Mouse (Mus musculus): ENCODE measurements around the gene Zdhhc16. TPM values are rescaled to one million over a fixed set of nuclear protein-coding genes. Genes with fewer than 3 reads are reported as not detected.

The Zdhhc16 gene
- 88.1 and 96.2 TPM in 2 replicates for polyA plus RNA-seq (2015; fragmentation: Nextera tagmentation; extraction: Ambion mirVana)

DNA sequence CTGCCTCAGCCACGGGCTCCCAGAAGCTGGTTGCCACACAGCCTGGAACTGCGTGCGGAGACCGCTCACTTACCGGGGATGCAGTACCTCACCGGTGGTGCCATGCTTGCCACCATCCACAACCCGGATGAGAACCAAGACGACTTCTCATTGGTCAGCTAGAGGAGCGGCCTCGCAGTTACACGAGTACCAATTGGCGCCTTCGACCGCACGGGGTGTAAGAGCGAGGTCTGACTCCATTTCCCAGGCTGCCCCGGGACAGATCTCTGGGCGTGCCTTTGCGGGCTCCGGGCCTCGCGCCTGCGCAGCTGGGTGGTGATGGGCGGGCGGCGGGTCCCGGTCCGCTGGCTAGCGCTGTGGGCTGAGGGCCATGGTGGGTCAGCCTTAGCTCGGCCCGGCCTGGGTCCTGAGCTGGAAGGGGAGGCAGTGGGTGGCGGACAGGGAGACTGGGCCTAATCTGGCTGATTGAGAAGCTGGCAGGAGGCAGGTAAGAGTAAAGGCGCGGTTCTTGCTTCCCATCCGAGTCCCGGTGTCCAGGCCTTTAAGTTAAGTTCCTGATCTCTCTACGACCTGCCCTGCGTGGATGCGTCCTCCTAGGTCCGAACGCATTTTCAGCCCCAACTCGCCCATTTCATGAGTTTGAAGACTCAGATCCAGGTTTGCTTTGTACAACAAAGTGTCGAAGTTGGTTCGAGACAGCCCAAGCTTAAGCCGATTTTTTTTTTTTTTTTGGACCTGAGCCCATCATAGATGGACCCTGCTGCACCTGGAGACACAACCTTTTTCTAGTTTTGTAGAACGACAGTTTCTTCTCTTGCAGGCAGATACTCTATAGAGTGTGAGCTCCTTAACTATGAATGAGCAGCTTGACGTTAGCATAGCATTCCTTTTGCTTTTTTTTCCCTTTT, at the start of gene Zdhhc16, which contains the start of gene Exosc1:
Gene Zdhhc16 (plus strand): TSS at position 302 of the 908 bp plus-strand sequence.
Gene Exosc1 (minus strand): TSS at position 245 of the 908 bp plus-strand sequence.
- Histone ChIP-seq H3K4me3 (peak within 1 kb of the TSS; percentile 86), H3K36me3 (peaks cover 25% of the 10 kb centered on the region), H3K9ac (peak within 1 kb of the TSS; percentile 90), H3K27ac (peak within 1 kb of the TSS; percentile 27; the same call in 1 of the 2 replicates), H3K9me3 (no peaks in the 10 kb centered on the region), H3K27me3 (no peaks in the 10 kb centered on the region), H3K4me2 (peak within 1 kb of the TSS; percentile 79), H3K4me1 (peaks cover 19% of the 10 kb centered on the region)
- whole genome bisulfite sequencing, result under 1% methylated on average over 47 of the region's 47 CpGs
- ATAC-seq (ENCODE audit: borderline replicate concordance, extremely low read depth, low FRiP score, low TSS enrichment), result peak; percentile 100

DNA sequence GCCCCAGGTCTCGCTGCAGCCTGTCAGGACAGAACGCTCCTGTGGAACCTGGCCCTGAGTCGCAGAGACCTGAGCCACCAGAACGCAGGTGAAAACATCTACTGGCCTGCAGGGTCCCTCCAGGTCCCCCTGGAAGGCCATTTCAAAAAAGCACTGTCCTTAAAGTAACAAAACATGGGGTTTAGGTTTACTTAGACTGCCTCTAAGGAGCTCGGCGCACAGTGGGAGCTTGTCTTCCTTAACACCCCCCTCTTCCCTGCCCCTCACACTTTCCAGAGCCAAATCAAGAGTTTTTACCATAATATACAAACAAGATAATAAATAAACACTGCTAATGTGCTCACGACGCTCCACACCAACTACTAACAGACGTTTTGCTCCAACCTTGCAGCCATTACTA, 49.4 kb upstream of the Zdhhc16 start:
- no peaks in the 10 kb centered on the region for H3K4me1 ChIP-seq
- WGBS, result 82% methylated on average over 9 of the region's 9 CpGs
- no peak overlapping the region for H3K9ac ChIP-seq
- no peak overlapping the region for H3K4me3 ChIP-seq
- no peaks in the 10 kb centered on the region for H3K27me3 ChIP-seq
- ATAC-seq (ENCODE audit: borderline replicate concordance, extremely low read depth, low FRiP score, low TSS enrichment), result no peak
- H3K4me2 ChIP-seq, result no peak overlapping the region
- peaks cover 37% of the 10 kb centered on the region for H3K36me3 ChIP-seq
- H3K27ac ChIP-seq, result no peak overlapping the region
- H3K9me3 ChIP-seq, result no peaks in the 10 kb centered on the region

DNA sequence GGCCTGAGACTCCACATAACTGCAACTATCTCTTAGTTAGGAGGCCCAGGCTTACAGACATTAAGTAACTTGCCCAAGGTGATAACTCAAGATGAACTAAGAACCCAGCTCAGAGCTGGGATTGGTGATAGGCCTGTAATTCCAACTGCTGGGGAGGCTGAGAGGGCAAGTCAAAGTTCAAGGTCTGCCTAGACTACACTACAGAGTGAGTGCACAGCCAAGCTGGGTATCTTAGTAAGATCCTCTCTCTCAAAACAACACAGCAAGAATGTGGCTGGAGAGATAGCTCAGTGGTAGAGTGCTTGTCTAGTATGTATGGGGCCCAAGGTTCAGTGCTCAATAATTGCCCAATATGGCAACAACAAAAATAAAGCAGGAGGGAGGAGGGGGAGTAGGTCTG, 45.1 kb upstream of the Zdhhc16 start:
- Histone ChIP-seq H3K27ac (no peak overlapping the region), H3K9ac (no peak overlapping the region), H3K4me3 (no peak overlapping the region), H3K4me2 (no peak overlapping the region), H3K4me1 (no peaks in the 10 kb centered on the region), H3K36me3 (peaks cover 48% of the 10 kb centered on the region), H3K27me3 (no peaks in the 10 kb centered on the region), H3K9me3 (no peaks in the 10 kb centered on the region)
- ATAC-seq (ENCODE audit: borderline replicate concordance, extremely low read depth, low FRiP score, low TSS enrichment), result no peak

DNA sequence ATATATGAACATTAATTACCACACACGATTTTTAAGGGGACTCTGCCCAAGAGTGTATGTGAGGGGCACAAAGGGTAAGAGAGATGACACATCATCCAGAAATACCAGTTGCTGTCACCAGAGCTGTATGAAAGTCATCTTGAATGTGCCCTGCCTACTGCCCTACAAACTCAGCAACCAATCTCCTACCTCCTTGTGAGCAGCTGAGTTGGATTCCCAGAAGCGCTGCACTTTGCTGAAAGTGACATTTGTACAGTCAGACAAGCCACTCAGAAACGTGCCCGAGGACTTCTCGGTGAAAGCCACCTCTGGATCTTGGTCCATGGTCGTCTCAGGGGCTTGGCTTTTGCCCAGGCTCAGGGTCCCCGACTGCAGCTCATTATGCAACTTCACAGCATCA, 38.3 kb upstream of the Zdhhc16 start:
- Histone ChIP-seq H3K27ac (no peak overlapping the region), H3K27me3 (no peaks in the 10 kb centered on the region), H3K9ac (peak overlapping the region; percentile 47; the same call in 1 of the 2 replicates), H3K36me3 (peaks cover 7% of the 10 kb centered on the region; the same call in 1 of the 2 replicates), H3K9me3 (no peaks in the 10 kb centered on the region), H3K4me2 (peak overlapping the region; percentile 93), H3K4me3 (peak overlapping the region; percentile 84), H3K4me1 (peaks cover 17% of the 10 kb centered on the region)
- no peak for ATAC-seq (ENCODE audit: borderline replicate concordance, extremely low read depth, low FRiP score, low TSS enrichment)
- 31% methylated on average over 7 of the region's 7 CpGs for WGBS

DNA sequence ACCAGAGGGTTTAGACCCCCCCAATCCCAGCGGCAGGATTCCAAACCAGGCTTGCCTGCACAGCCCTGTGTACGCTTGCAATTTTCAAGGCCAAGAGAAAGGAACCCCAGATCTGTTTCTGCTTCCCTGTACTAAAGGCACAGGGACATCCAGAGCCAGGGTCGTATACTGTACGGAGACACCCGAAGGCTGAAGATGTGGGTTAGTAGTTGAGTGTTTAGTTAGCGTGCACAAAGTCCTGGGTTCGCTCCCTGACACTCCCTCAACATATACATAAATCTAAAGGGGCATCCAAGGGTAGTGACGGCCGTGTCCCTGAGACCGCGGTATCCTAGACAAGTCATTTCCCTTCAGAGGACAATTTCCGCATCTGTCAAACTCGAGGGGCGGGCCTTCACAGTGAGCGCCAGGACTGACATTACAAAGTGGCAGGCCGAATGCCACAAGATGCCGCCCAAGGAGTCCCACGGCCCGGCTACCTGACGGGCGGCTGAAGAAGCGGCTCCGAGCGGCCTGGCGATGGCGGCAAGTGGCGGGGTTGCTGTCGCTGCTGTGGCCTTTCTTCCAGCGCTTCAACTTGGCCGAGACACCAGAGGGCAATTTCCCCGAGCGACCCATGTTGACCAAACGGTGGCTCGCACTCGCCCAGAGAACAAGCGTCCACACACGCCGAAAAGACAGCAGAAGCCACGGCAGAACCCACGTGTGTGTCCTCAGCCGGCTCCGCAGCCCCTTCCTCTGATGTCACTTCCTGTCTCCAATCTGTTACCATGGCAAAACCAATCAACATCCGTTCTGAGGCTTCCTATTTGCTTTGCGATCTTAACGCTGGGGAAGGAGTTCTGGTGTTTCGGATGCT, 37.6 kb upstream of the Zdhhc16 start, which contains the start of gene Rrp12:
Gene Rrp12 (minus strand): TSS at position 714 of the 859 bp plus-strand sequence.
- Histone ChIP-seq H3K9ac (peak within 1 kb of the TSS; percentile 47), H3K9me3 (no peaks in the 10 kb centered on the region), H3K4me2 (peak within 1 kb of the TSS; percentile 93), H3K36me3 (no peaks in the 10 kb centered on the region), H3K4me1 (peaks cover 17% of the 10 kb centered on the region), H3K4me3 (peak within 1 kb of the TSS; percentile 84), H3K27me3 (no peaks in the 10 kb centered on the region), H3K27ac (no peak within 1 kb of the TSS)
- ATAC-seq (ENCODE audit: borderline replicate concordance, extremely low read depth, low FRiP score, low TSS enrichment), result peak; percentile 90; the same call in 1 of the 2 replicates
- WGBS, result 1% methylated on average over 46 of the region's 46 CpGs

DNA sequence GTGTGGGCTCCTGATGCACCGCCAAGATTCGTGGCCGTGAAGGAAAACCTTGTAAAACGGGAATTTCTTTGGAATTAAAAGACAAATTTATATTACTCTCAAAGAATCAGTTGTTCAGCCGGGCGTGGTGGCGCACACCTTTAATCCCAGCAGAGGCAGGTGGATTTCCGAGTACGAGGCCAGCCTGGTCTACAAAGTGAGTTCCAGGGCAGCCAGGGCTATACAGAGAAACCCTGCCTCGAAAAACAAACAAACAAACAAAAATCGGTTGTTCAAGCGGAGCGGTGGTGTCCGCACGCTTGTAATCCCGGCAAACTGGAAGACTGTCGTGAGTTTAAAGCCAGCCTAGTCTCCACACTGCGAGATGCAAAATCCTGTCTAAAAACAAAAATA, 37.0 kb upstream of the Zdhhc16 start:
- Histone ChIP-seq H3K9ac (peak overlapping the region; percentile 47), H3K27ac (no peak overlapping the region), H3K4me2 (peak overlapping the region; percentile 93), H3K4me1 (peaks cover 17% of the 10 kb centered on the region), H3K27me3 (no peaks in the 10 kb centered on the region), H3K36me3 (no peaks in the 10 kb centered on the region), H3K9me3 (no peaks in the 10 kb centered on the region), H3K4me3 (peak overlapping the region; percentile 84)
- ATAC-seq (ENCODE audit: borderline replicate concordance, extremely low read depth, low FRiP score, low TSS enrichment), result no peak
- WGBS, result 16% methylated on average over 18 of the region's 18 CpGs

DNA sequence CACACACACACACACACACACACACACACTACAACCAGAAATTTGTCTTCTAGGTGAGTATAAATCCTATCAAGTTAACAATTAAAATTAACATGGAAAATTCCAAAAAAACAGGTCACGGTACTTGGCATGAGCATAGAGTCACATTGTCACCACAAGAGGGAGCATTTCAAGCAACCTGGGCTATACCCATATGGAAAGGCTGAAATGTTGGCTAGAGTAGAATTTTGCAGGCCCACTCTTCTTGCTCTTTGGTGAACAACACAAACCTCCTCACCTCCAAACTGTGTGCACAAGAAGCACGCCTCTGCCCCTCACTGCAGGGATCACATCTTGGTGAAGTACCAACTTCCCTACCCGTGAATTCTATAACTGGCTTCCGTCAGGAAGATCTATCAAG, 34.4 kb upstream of the Zdhhc16 start:
- ATAC-seq (ENCODE audit: borderline replicate concordance, extremely low read depth, low FRiP score, low TSS enrichment), result no peak
- Histone ChIP-seq H3K4me3 (no peak overlapping the region), H3K27ac (no peak overlapping the region), H3K4me2 (no peak overlapping the region), H3K4me1 (peaks cover 20% of the 10 kb centered on the region), H3K9me3 (no peaks in the 10 kb centered on the region), H3K27me3 (no peaks in the 10 kb centered on the region), H3K36me3 (no peaks in the 10 kb centered on the region), H3K9ac (no peak overlapping the region)
- WGBS, result 45% methylated on average over 4 of the region's 4 CpGs

DNA sequence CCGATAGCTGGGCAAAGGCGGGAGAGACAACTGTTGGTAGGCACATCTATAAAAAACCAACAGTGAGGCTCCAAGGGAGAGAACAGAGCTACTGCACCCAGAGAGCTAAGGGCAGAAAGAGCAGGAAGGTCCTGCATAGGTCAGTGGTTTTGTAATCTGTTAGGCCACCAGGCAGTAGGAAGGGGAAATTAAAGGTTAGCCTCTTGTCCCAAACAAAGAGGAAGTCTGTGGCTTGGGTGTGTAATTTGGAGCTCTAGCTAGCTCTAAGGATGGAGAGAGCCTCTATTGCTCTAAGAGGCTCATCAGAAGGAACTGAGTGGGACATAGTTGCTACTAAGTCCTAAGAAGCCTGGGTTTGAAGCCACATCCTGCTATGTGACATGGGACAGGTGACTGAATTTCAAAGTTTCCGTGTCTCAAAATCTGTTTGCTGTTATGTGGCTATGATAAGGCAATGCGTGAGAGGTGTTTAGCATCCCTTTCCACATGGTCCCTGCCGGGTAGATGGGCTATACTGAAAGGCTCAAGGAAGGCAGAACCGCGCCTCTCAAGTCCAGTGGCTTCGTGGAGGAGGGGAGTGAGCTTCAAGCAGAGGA, 32.7 kb upstream of the Zdhhc16 start:
- no peaks in the 10 kb centered on the region for H3K27me3 ChIP-seq
- H3K4me1 ChIP-seq, result peaks cover 10% of the 10 kb centered on the region
- H3K9ac ChIP-seq, result no peak overlapping the region
- no peak overlapping the region for H3K4me3 ChIP-seq
- ATAC-seq (ENCODE audit: borderline replicate concordance, extremely low read depth, low FRiP score, low TSS enrichment), result no peak
- H3K4me2 ChIP-seq, result no peak overlapping the region
- no peak overlapping the region for H3K27ac ChIP-seq
- H3K36me3 ChIP-seq, result no peaks in the 10 kb centered on the region
- WGBS, result 75% methylated on average over 8 of the region's 8 CpGs
- H3K9me3 ChIP-seq, result no peaks in the 10 kb centered on the region

DNA sequence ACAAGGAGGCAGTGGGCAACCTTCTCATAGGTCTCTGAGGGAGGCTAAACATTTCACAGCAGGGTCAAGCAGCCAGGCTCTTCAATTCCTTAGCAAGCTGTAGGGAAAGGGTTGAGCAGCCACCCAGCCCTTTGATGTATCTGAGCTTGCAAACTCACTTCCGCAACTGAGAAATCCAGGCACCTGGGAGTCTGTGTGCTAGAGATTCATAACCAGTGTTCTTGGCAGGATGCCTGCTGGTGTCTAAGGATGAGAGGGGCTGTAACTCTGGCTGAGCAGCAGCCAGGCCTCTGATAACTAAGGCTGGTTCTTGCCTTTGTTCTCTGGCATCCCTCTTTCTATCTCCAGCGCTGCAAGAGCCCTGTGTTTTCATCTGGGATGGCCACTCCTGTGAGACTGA, 31.6 kb upstream of the Zdhhc16 start:
- Histone ChIP-seq H3K4me3 (no peak overlapping the region), H3K4me1 (peaks cover 11% of the 10 kb centered on the region; the same call in 1 of the 2 replicates), H3K27ac (0 out of 2 replicates have a peak overlapping the region, but pooled peaks have one; percentile 21), H3K36me3 (no peaks in the 10 kb centered on the region), H3K4me2 (no peak overlapping the region), H3K9ac (no peak overlapping the region), H3K9me3 (no peaks in the 10 kb centered on the region), H3K27me3 (no peaks in the 10 kb centered on the region)
- WGBS, result 22% methylated on average over 2 of the region's 2 CpGs
- ATAC-seq (ENCODE audit: borderline replicate concordance, extremely low read depth, low FRiP score, low TSS enrichment), result no peak

DNA sequence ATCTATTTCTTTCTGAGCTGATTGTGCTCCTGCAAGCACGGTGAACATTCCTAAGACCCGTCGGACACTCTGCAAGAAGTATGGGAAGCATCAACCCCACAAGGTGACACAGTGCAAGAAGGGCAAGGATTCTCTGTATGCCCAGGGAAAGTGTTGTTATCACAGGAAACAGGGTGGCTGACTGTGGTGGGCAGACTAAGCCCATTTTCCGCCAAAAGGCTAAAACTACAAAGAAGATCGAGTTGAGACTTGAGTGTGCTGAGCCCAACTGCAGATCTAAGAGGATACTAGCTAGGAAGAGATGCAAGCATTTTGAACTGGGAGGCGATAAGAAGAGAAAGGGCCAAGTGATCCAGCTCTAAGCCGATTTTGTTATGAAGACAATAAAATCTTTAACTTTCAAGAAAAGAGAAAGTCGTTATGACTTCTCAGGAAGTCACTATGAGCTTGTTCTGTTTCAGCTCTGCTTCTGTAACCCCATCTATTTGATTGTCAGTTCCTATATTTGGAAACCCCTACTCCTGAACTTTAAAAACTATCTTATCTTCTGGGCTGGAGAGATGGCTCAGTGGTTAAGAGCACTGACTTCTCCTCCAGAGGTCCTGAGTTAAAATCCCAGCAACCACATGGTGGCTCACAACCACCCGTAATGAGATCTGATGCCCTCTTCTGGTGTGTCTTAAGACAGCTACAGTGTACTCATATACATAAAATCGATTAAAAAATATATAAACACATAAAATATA, 30.3 kb upstream of the Zdhhc16 start:
- Histone ChIP-seq H3K36me3 (no peaks in the 10 kb centered on the region), H3K4me2 (no peak overlapping the region), H3K27ac (no peak overlapping the region), H3K9me3 (no peaks in the 10 kb centered on the region), H3K27me3 (no peaks in the 10 kb centered on the region), H3K9ac (no peak overlapping the region), H3K4me1 (peaks cover 23% of the 10 kb centered on the region), H3K4me3 (no peak overlapping the region)
- 76% methylated on average over 10 of the region's 10 CpGs for WGBS
- no peak for ATAC-seq (ENCODE audit: borderline replicate concordance, extremely low read depth, low FRiP score, low TSS enrichment)

DNA sequence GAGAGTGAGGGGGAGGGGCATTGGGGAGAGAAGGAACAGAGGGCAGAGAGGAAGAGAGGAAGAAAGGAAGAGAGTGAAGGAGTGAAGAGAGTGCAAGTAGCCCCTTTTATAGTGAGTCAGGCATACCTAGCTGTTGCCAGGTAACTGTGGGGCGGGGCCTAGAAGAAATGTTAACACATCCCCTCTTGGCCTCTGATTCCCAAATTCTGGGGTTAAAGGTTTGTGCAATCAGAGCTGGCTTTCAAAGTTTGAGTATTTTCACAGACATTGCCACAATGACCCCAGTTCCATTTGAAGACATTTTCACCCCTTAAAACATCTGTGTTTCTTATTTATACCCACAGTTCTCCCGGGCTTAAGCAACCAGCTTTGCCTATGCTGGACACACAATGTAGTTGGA, 28.0 kb upstream of the Zdhhc16 start:
- WGBS, result 70% methylated on average over 2 of the region's 2 CpGs
- Histone ChIP-seq H3K4me1 (peaks cover 28% of the 10 kb centered on the region), H3K27ac (no peak overlapping the region), H3K4me2 (no peak overlapping the region), H3K27me3 (no peaks in the 10 kb centered on the region), H3K9ac (no peak overlapping the region), H3K4me3 (no peak overlapping the region), H3K9me3 (no peaks in the 10 kb centered on the region), H3K36me3 (no peaks in the 10 kb centered on the region)
- no peak for ATAC-seq (ENCODE audit: borderline replicate concordance, extremely low read depth, low FRiP score, low TSS enrichment)

Data from lung, embryonic 15.5 days (tissue).